Mouse (Mus musculus) retina, adult 2 months (tissue): ENCODE measurements at regions not wholly inside any gene's neighbourhood (a gene's known extent, or its start where the extent isn't known, plus 50 kb on each side); places are given as distances from the start of the nearest gene placed in this dataset.
"Not testable (repeated sequence)": the region's sequence is repeated elsewhere in the genome, so short reads cannot be mapped to it uniquely, and the experiment has no call there.

Source experiments
- DNase-seq: peaks from one replicate; pipeline ENCODE4 v3.0.0-alpha.2; 2012; ENCODE audit warnings: low read depth, low spot score

- DNase-seq: no peak
Observed at GRCm38 (mm10) chr1:73645011-73645410, 479.2 kb downstream of the Tns1 start.

GRCm38 (mm10) chr1:73644394-73644793 lies 479.9 kb downstream of the Tns1 start:
- no peak for DNase-seq

GRCm38 (mm10) chr1:73643431-73643830 lies 480.8 kb downstream of the Tns1 start:
- no peak for DNase-seq

GRCm38 (mm10) chr1:73642691-73643109 lies 481.5 kb downstream of the Tns1 start:
- no peak for DNase-seq

- no peak for DNase-seq
Observed at GRCm38 (mm10) chr1:73641456-73641855, 482.8 kb downstream of the Tns1 start.

GRCm38 (mm10) chr1:73640726-73641451 lies 483.4 kb downstream of the Tns1 start:
- no peak for DNase-seq

GRCm38 (mm10) chr1:73635709-73636108 lies 488.5 kb downstream of the Tns1 start:
- no peak for DNase-seq

- no peak for DNase-seq
Observed at GRCm38 (mm10) chr1:73634871-73635270, 489.4 kb downstream of the Tns1 start.

GRCm38 (mm10) chr1:73633071-73633470 lies 491.2 kb downstream of the Tns1 start:
- no peak for DNase-seq

GRCm38 (mm10) chr1:73630363-73630762 lies 493.9 kb downstream of the Tns1 start:
- DNase-seq: no peak

GRCm38 (mm10) chr1:73625365-73625764 lies 498.9 kb downstream of the Tns1 start:
- no peak for DNase-seq

- DNase-seq: not testable (repeated sequence)
Observed at GRCm38 (mm10) chr1:73621121-73621520, 503.1 kb downstream of the Tns1 start.

- DNase-seq: peak; percentile 9
Observed at GRCm38 (mm10) chr1:73618551-73619170, 505.6 kb downstream of the Tns1 start.

- DNase-seq: no peak
Observed at GRCm38 (mm10) chr1:73593653-73594385, 530.4 kb downstream of the Tns1 start.

GRCm38 (mm10) chr1:73591342-73592099 lies 532.7 kb downstream of the Tns1 start:
- DNase-seq: no peak

GRCm38 (mm10) chr1:73579680-73580079 lies 544.6 kb downstream of the Tns1 start:
- DNase-seq: no peak

GRCm38 (mm10) chr1:73577019-73577418 lies 547.2 kb downstream of the Tns1 start:
- no peak for DNase-seq

- no peak for DNase-seq
Observed at GRCm38 (mm10) chr1:73575694-73576093, 548.6 kb downstream of the Tns1 start.

- DNase-seq: no peak
Observed at GRCm38 (mm10) chr1:73570944-73571343, 553.3 kb downstream of the Tns1 start.

- DNase-seq: no peak
Observed at GRCm38 (mm10) chr1:73566770-73567169, 551.1 kb upstream of the Tnp1 start.

GRCm38 (mm10) chr1:73560594-73560993 lies 544.9 kb upstream of the Tnp1 start:
- DNase-seq: no peak

GRCm38 (mm10) chr1:73547877-73548276 lies 532.2 kb upstream of the Tnp1 start:
- no peak for DNase-seq
